Mouse (Mus musculus) MEL (cell line): ENCODE data around the gene Fam155a. TPM values are rescaled to one million over a fixed set of nuclear protein-coding genes. Genes with fewer than 3 reads are reported as not detected.

ENCODE experiments used
- DNase-seq: peaks from one replicate; pipeline ENCODE4 v3.0.0; 2011; ENCODE audit warnings: low read depth, low spot score
- H3K27ac ChIP-seq: 2 replicates; pipeline ENCODE4 v1.5.1; 2012; ENCODE audit warnings: low read depth, mild to moderate bottlenecking, control low read depth, low read length, moderate library complexity; ENCODE audit not compliant: control insufficient read depth
- H3K27me3 ChIP-seq, 2 experiments: fragments of 150-350 bp in 1 of 2; sonication (generic) in 1 of 2; 2 replicates each; pipeline ENCODE4 v1.6.1; 2012; ENCODE audit warnings: low read length in 2 of 2, mild to moderate bottlenecking in 2 of 2, improper control_type of control experiment in 1 of 2, moderate library complexity in 1 of 2; ENCODE audit not compliant: insufficient read depth in 2 of 2, control insufficient read depth in 1 of 2
- H3K36me3 ChIP-seq, 2 experiments: 2 replicates each; pipeline ENCODE4 v1.6.1; 2012 to 2014; ENCODE audit warnings: low read length in 2 of 2, improper control_type of control experiment in 1 of 2, inconsistent platforms in 1 of 2, mild to moderate bottlenecking in 1 of 2; ENCODE audit not compliant: insufficient read depth in 2 of 2, control insufficient read depth in 1 of 2
- H3K4me1 ChIP-seq, 2 experiments: fragments of 150-350 bp in 1 of 2; sonication (generic) in 1 of 2; 2 replicates each; pipeline ENCODE4 v1.6.1; 2012; ENCODE audit warnings: low read length in 2 of 2, improper control_type of control experiment in 1 of 2, mild to moderate bottlenecking in 1 of 2; ENCODE audit not compliant: insufficient read depth in 2 of 2, control insufficient read depth in 1 of 2
- H3K4me3 ChIP-seq, 2 experiments: fragments of 150-350 bp in 1 of 2; sonication (generic) in 1 of 2; 2 replicates each; pipeline ENCODE4 v1.5.1; 2012; ENCODE audit warnings: low read depth in 2 of 2, low read length in 2 of 2, mild to moderate bottlenecking in 2 of 2, moderate library complexity in 2 of 2, control low read depth in 1 of 2, improper control_type of control experiment in 1 of 2; ENCODE audit not compliant: control insufficient read depth in 1 of 2, insufficient read depth in 1 of 2
- H3K79me2 ChIP-seq: 2 replicates; pipeline ENCODE4 v1.6.1; 2012; ENCODE audit warnings: mild to moderate bottlenecking, low read length, moderate library complexity; ENCODE audit not compliant: control insufficient read depth, poor library complexity, insufficient read depth
- H3K9ac ChIP-seq: 2 replicates; pipeline ENCODE4 v1.6.1; 2012; ENCODE audit warnings: low read depth, mild to moderate bottlenecking, control low read depth, low read length, moderate library complexity; ENCODE audit not compliant: control insufficient read depth, poor library complexity, severe bottlenecking
- H3K9me3 ChIP-seq: fragments of 150-350 bp; sonication (generic); replicated peaks from 2 replicates; pipeline ENCODE4 v1.6.1; 2012; ENCODE audit warnings: mild to moderate bottlenecking, low read length, improper control_type of control experiment, moderate library complexity; ENCODE audit not compliant: insufficient read depth
- ELF1 ChIP-seq: IDR thresholded peaks from 2 replicates; pipeline ENCODE4 v1.6.1; 2014; ENCODE audit warnings: low read depth, mild to moderate bottlenecking, inconsistent platforms, low read length, improper control_type of control experiment, moderate library complexity
- EP300 ChIP-seq, 2 experiments: IDR thresholded peaks; 2 replicates each; pipeline ENCODE4 v1.6.1; 2011; ENCODE audit warnings: improper control_type of control experiment in 2 of 2, low read length in 2 of 2, low read depth in 1 of 2, mild to moderate bottlenecking in 1 of 2
- JUND ChIP-seq: IDR thresholded peaks from 2 replicates; pipeline ENCODE4 v1.6.1; 2011; ENCODE audit warnings: low read depth, mild to moderate bottlenecking, improper control_type of control experiment, low read length
- MAZ ChIP-seq: IDR thresholded peaks from 2 replicates; pipeline ENCODE4 v1.6.1; 2012; ENCODE audit warnings: low read depth, mild to moderate bottlenecking, inconsistent platforms, low read length, improper control_type of control experiment
- MYB ChIP-seq: IDR thresholded peaks from 2 replicates; pipeline ENCODE4 v1.6.1; 2011; ENCODE audit warnings: mild to moderate bottlenecking, low read depth, low read length, improper control_type of control experiment
- NRF1 ChIP-seq: IDR thresholded peaks from 2 replicates; pipeline ENCODE4 v1.6.1; 2014; ENCODE audit warnings: low read depth, mild to moderate bottlenecking, inconsistent platforms, low read length, improper control_type of control experiment, moderate library complexity; ENCODE audit not compliant: poor library complexity, insufficient read depth, severe bottlenecking
- POLR2A ChIP-seq, 2 experiments: IDR thresholded peaks; 2 replicates each; pipeline ENCODE4 v1.6.1; 2011 to 2012; ENCODE audit warnings: low read length in 2 of 2, mild to moderate bottlenecking in 2 of 2, control low read depth in 1 of 2, improper control_type of control experiment in 1 of 2, low read depth in 1 of 2, moderate library complexity in 1 of 2; ENCODE audit not compliant: control insufficient read depth in 1 of 2, insufficient read depth in 1 of 2, poor library complexity in 1 of 2
- RCOR1 ChIP-seq: IDR thresholded peaks from 2 replicates; pipeline ENCODE4 v1.6.1; 2012; ENCODE audit warnings: low read depth, mild to moderate bottlenecking, inconsistent platforms, low read length, improper control_type of control experiment
- SIN3A ChIP-seq: IDR thresholded peaks from 2 replicates; pipeline ENCODE4 v1.6.1; 2012; ENCODE audit warnings: low read length, improper control_type of control experiment, inconsistent platforms
- TAL1 ChIP-seq: IDR thresholded peaks from 2 replicates; pipeline ENCODE4 v1.6.1; 2012; ENCODE audit warnings: mild to moderate bottlenecking, inconsistent platforms, low read length, moderate library complexity, mixed read lengths
- UBTF ChIP-seq: IDR thresholded peaks from 2 replicates; pipeline ENCODE4 v1.6.1; 2012; ENCODE audit warnings: low read depth, mild to moderate bottlenecking, inconsistent platforms, low read length, improper control_type of control experiment, moderate library complexity, borderline replicate concordance; ENCODE audit not compliant: insufficient read depth
- ZMIZ1 ChIP-seq: IDR thresholded peaks from 2 replicates; pipeline ENCODE4 v1.6.1; 2012; ENCODE audit warnings: low read depth, mild to moderate bottlenecking, inconsistent platforms, low read length, improper control_type of control experiment, moderate library complexity
- polyA plus RNA-seq, 2 experiments: library from polyadenylated mRNA; stranded (reverse) in 1 of 2; unstranded in 1 of 2; fragments of >175 nt in 1 of 2; fragments of >200 nt in 1 of 2; gene quantifications; 2 replicates each; pipeline versions ENCODE4 v1.2.1 to v1.2.4; 2012; ENCODE audit warnings: low replicate concordance in 2 of 2, low read depth in 1 of 2; ENCODE audit not compliant: insufficient read length in 2 of 2, insufficient read depth in 1 of 2, missing spikeins in 1 of 2
- total RNA-seq: library from RNA; depleted of rRNA; stranded (reverse); fragments of 300-350 nt; gene quantifications from 2 replicates; pipeline ENCODE4 v1.2.3, GENCODE M21; 2012; rRNA removed

The Fam155a gene
- total RNA-seq = not detected in 2 replicates
- not detected for polyA plus RNA-seq

DNA sequence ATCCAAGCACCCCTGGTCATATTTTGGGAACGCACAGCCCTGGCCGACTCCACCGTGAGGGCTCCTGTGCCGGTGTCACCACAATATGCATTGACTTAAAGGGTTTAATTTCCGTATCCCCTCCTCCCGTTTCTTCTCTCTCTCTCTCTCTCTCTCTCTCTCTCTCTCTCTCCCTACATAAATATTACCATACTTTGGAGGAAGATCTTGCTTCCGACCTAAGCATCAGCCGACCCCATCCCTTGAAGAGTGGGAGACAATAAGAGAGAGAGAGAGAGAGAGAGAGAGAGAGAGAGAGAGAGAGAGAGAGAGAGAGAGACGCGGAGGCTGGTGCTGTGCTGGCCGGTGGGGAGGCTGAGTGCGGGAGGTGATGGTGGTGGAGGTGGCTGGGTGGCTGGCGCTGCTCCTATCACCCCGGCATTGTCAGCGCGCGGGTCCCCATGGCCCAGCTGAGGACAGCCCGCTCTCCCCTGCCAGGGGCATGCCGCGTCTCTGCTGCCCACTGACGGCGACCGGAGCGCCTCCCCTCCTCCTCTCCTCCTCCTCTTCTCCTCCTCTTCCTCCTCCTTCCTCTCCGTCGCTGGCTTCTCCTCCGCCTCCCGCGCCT, at the start of gene Fam155a:
Fam155a (minus strand) TSS at position 163 of the 607 bp plus-strand sequence.
- no peak within 1 kb of the TSS for H3K4me3 ChIP-seq
- TF ChIP-seq EP300 (IDR thresholded peaks at IDR 0.05; ENCODE audit: low read depth in 1 of 2, low read length in 2 of 2) (no peak), ELF1 (no peak), NRF1 (no peak)
- TF ChIP-seq, all 39 proteins: peak for 0
- Histone ChIP-seq H3K9me3 (no peaks in the 10 kb centered on the region), H3K36me3 (no peaks in the 10 kb centered on the region), H3K27ac (no peak within 1 kb of the TSS), H3K9ac (no peak within 1 kb of the TSS), H3K4me1 (no peaks in the 10 kb centered on the region), H3K27me3 (no peaks in the 10 kb centered on the region), H3K79me2 (no peaks in the 10 kb centered on the region)
- DNase-seq = no peak

DNA sequence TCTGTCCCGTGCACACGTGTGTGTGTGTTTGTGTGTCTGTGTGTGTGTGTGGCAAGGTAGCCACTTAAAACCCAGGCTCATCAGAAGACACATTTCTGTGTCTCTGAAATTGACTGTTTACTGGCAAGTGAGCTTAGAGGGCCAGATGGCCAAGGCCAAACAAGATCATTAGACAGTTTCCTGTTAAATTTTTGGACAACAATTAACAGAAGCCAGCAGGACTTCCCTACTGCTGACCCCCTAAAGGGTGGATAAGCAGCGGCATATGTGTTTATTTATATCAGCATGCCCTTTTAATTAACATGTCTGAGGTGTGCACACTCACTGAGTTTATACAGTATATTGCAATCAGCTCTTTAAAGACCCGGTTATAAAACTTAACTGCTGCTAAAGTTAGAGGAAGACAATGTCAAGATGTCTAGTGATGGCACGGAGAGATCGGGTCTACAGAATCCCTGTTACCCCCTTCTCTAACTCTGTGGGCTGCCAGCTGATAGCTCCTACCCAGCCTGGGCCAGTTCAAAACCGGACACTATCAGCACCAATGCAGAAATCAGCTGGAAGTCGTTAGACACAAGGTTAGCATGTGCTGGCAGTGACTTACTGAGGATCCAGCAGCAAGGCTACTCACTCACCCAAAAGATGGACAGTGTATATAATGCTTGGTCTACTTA, 42.4 kb upstream of the Fam155a start:
- H3K4me1 ChIP-seq = no peaks in the 10 kb centered on the region
- no peaks in the 10 kb centered on the region for H3K9me3 ChIP-seq
- no peaks in the 10 kb centered on the region for H3K27me3 ChIP-seq
- H3K79me2 ChIP-seq = no peaks in the 10 kb centered on the region
- H3K27ac ChIP-seq = no peak overlapping the region
- TF ChIP-seq RCOR1 = no peak
- TF ChIP-seq EP300 (IDR thresholded peaks at IDR 0.05; ENCODE audit: low read depth in 1 of 2, low read length in 2 of 2) = no peak
- no peak for TF ChIP-seq SIN3A
- no peak for TF ChIP-seq MYB
- no peak for TF ChIP-seq NRF1
- TF ChIP-seq TAL1 = no peak
- no peak for TF ChIP-seq MAZ
- no peak for TF ChIP-seq UBTF
- TF ChIP-seq POLR2A (IDR thresholded peaks at IDR 0.05; ENCODE audit: control insufficient read depth in 1 of 2, insufficient read depth in 1 of 2, low read depth in 1 of 2, low read length in 2 of 2, poor library complexity in 1 of 2) = no peak
- no peak for TF ChIP-seq JUND
- no peak for TF ChIP-seq ZMIZ1
- no peak for DNase-seq
- H3K36me3 ChIP-seq = no peaks in the 10 kb centered on the region
- no peak overlapping the region for H3K4me3 ChIP-seq
- no peak overlapping the region for H3K9ac ChIP-seq
